Mouse (Mus musculus) macrophage (primary cell): ENCODE measurements around the gene Mrs2. TPM values are rescaled to one million over a fixed set of nuclear protein-coding genes. Genes with fewer than 3 reads are reported as not detected.
"Not testable (repeated sequence)": the region's sequence is repeated elsewhere in the genome, so short reads cannot be mapped to it uniquely, and the experiment has no call there.

Experiments used
- H3K27ac ChIP-seq: fragments of 350-480 bp; formaldehyde crosslinking; 2 replicates; pipeline ENCODE4 v1.9.0; 2021
- H3K36me3 ChIP-seq: fragments of 350-480 bp; formaldehyde crosslinking; 2 replicates; pipeline ENCODE4 v1.9.0; 2021; ENCODE audit errors: inconsistent target
- H3K4me3 ChIP-seq: fragments of 350-480 bp; formaldehyde crosslinking; 2 replicates; pipeline ENCODE4 v1.9.0; 2021; ENCODE audit errors: inconsistent target
- H3K79me2 ChIP-seq: fragments of 350-480 bp; formaldehyde crosslinking; 2 replicates; pipeline ENCODE4 v1.9.0; 2021; ENCODE audit errors: inconsistent target
- WGBS: methylation state at CpG from one replicate; pipeline ENCODE4 v1.1.7; 2026; ENCODE audit warnings: inconsistent platforms; ENCODE audit not compliant: missing documents; 5-methylcytosine and 5-hydroxymethylcytosine counted together
- polyA plus RNA-seq: library from polyadenylated mRNA; stranded (reverse); fragments of 250-400 nt; gene quantifications from 3 replicates; pipeline ENCODE4 v1.2.4, GENCODE M21; 2018; ENCODE audit warnings: inconsistent platforms

Mrs2 gene
- polyA plus RNA-seq, 1 experiment from 2014 or later = 13.4 TPM

DNA sequence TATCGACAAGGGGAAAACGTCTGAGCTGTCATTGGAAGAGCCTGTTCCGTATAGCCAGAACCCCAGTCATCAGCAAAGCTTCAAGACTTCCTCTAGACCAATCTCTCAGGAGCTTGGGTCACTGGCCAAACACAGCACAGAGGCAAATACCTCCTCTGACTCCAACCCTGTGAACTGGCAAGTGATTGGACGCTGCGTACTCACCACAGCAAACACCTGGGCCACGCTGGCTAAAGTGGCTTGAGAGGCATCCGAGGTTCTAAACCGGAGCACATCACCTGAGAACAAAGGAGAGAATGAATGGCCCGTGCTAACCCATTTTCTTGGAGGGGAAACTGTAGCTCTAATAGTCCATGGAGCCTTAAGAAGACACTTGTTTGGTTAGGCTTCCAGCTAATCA is 1.9 kb downstream of the Mrs2 start:
- Histone ChIP-seq H3K4me3 (no peak overlapping the region), H3K36me3 (0 out of 2 replicates have a peak, but pooled peaks cover 5% of the 10 kb centered on the region), H3K79me2 (peaks cover 23% of the 10 kb centered on the region), H3K27ac (no peak overlapping the region)
- 97% methylated on average over 9 of the region's 9 CpGs for WGBS

DNA sequence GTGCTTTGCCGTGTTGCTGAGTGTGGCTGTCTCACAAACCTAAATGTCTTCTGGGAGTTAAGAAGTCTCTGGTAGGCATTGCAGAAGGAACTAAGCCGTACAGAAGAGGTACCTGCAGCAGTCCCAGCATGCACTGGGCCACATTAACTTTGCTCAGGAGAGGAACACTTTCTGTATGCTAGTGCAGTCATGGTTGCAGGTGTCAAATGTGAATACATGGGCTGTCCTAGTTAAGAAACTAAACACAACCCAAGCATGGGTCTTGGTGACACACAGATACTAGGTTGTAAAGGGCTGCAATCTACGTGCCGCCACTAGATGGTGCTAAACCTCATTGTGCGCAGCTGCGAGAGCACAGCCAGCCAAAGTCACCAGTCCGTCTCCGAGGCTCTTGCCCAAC is 13.1 kb downstream of the Mrs2 start:
- Histone ChIP-seq H3K36me3 (peaks cover 19% of the 10 kb centered on the region), H3K79me2 (peaks cover 5% of the 10 kb centered on the region; the same call in 1 of the 2 replicates), H3K4me3 (no peak overlapping the region), H3K27ac (no peak overlapping the region)
- 97% methylated on average over 2 of the region's 8 CpGs for WGBS

DNA sequence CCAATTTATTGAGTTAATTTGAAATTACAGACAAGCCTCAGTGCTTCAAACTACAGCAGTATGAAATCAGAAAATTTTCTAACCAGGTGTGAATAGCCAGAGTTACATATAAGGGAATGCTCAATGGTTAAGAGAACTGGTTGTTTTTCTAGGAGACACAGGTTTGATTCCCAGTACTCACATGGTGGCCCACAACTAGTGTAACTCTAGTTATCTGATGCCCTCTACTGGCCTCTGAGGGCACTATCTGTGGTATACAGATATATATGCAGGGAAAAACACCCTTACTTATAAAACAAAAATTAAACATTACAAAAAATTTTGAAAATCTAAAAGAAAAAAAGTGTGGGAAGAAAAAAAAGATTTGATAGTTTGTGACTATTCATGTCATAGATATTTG is 17.2 kb downstream of the Mrs2 start:
- peaks cover 5% of the 10 kb centered on the region; the same call in 1 of the 2 replicates for H3K79me2 ChIP-seq
- no peak overlapping the region for H3K27ac ChIP-seq
- no peak overlapping the region for H3K4me3 ChIP-seq
- H3K36me3 ChIP-seq = peaks cover 59% of the 10 kb centered on the region

DNA sequence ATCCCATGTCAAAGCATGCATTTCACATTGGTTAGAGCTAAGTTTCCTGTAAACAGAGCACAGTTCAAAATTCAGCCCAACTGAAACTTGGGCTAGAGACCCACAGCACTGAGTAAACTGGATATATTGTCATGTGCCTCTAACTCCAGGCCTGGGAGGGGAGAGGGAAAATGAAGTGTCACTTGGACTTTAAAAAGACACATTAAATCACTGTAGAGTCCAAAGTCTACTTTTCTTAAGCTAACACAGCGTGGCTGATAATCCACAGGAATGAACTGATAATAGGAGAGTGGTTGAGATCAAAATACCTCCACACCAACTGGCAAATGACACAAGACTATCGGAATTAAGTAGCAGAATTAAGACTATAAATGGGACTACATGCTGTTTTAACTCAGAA is 20.6 kb downstream of the Mrs2 start:
- Histone ChIP-seq H3K79me2 (no peaks in the 10 kb centered on the region), H3K27ac (no peak overlapping the region), H3K4me3 (no peak overlapping the region), H3K36me3 (peaks cover 87% of the 10 kb centered on the region)
- WGBS = 87% methylated on average over 2 of the region's 2 CpGs

DNA sequence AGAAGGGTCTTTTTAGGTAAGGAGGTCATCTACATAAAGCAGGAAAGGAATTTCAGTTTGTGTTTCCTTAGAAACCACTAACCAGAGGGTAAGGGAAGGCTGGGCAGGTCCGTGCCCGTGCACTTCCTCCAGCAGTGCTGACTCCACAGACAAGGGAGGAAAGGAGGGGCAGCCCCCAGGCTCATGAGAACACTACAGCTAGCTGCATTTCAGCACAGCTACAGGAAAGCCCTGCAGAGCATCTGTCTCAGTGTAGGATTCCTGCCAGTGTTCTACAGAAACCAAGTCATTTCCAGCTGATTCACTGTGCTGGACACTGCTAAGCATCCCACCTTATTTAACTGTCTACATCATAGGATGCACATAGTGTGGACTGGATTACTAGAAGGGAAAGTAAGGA is 27.0 kb downstream of the Mrs2 start:
- no peak overlapping the region for H3K27ac ChIP-seq
- peaks cover 53% of the 10 kb centered on the region for H3K36me3 ChIP-seq
- H3K79me2 ChIP-seq = no peaks in the 10 kb centered on the region
- H3K4me3 ChIP-seq = no peak overlapping the region
- 9% methylated on average over 2 of the region's 2 CpGs for WGBS

DNA sequence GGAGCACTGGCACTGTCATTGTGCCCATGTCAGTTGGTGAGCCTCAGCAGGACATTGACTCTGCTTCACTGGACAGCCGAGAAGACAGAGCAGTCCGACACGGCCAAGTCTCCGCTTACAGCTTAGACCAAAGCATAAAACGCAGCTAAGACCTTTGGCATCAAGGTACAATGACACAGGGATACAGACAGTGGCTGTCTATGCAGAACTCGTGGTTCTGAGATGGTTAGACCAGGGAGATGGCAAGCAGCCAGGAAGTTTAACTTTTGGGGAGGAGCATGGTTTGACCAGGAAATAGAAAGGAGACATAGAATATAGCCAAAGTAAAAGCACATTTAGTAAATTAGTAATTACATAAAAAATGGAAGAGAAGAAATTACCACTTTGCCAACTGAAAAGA is 31.2 kb downstream of the Mrs2 start:
- H3K36me3 ChIP-seq = peaks cover 12% of the 10 kb centered on the region; the same call in 1 of the 2 replicates
- H3K4me3 ChIP-seq = no peak overlapping the region
- H3K79me2 ChIP-seq = no peaks in the 10 kb centered on the region
- no peak overlapping the region for H3K27ac ChIP-seq
- 67% methylated on average over 6 of the region's 6 CpGs for WGBS

DNA sequence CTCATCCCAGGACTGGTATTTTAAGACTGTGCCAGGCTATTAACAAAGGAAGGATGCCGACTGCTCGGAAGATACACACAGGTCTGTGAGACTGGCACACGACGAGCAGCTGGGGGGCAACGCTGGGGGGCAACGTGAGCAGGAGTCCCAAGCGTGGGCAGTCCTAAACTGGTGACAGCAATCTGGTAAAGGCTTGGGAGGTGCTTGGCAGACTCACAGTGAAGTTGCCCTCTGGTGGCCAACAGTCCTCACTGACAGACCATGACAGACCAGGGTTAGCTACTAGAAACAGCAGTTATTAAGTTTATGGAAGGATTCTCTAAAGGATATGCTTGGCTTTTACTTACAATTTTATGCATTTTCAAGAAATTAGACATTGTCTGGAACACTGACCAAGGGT is 31.8 kb downstream of the Mrs2 start:
- no peak overlapping the region for H3K27ac ChIP-seq
- H3K36me3 ChIP-seq = peaks cover 9% of the 10 kb centered on the region; the same call in 1 of the 2 replicates
- no peak overlapping the region for H3K4me3 ChIP-seq
- 42% methylated on average over 7 of the region's 7 CpGs for WGBS
- H3K79me2 ChIP-seq = no peaks in the 10 kb centered on the region

DNA sequence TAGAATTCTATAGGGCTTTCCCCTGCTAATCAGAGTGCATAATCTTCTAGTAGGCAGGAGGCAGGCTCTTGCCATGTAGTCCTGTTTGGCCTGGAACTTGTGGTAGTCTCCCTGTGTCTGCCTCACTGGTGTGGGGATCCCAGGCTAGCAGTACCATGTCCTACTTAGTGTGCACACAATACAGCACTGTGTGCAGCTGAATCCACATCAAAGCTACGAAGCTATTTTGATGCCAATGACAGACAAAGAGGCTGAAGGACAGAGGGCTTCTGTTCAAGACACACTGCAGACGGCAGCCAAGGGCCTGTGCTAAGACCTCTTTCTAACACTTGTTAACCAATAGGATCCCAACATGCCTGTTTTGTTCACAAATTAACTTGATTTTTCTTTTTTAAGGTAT is 34.7 kb downstream of the Mrs2 start:
- Histone ChIP-seq H3K4me3 (no peak overlapping the region), H3K36me3 (no peaks in the 10 kb centered on the region), H3K27ac (no peak overlapping the region), H3K79me2 (no peaks in the 10 kb centered on the region)
- WGBS = 100% methylated on average over 2 of the region's 2 CpGs

DNA sequence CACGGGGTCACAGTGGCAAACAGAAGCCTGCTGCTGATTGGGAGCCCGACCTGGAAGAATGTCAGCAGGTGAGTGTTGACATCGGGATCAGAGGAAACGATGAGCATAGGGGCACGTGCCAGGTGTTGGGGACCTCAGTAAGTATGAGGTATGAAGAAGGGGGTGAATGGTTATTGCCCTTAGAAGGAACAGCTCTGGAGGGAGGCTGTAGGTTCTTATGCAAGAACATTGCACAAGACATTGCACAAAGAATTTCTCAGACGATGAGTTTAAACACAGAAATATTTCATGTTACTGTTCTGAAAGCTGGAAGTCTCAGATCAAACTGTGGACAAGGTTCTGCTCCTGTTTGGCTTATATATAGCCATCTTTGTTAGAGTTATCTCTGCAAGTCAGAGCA is 39.1 kb downstream of the Mrs2 start:
- Histone ChIP-seq H3K27ac (no peak overlapping the region), H3K36me3 (no peaks in the 10 kb centered on the region)
- WGBS = 37% methylated on average over 6 of the region's 6 CpGs

DNA sequence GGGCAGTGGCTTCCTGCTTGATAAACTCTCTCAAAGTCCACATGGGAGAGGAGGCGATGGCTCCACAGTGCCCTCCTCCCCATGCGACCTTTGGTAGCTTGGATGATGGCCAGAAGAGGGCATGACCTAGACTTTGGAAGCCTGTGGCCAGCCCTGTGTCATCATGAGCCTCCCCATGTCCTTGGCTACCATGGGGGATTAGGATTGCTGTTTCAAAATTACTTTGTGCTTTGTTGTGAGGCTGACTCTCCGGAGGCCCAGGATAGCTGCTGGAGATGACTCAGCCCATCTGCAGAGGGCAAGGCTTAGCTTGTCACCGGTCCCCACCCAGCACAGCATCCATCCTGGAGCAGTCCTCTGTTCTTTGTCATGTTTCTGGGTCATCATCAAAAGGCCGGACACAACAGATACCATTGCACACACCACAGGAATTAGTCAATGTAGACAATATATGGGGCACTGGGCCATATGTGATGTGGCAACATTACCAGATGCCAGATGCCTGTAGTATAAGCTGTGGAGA is 42.3 kb downstream of the Mrs2 start:
- 80% methylated on average over 5 of the region's 5 CpGs for WGBS
- H3K4me3 ChIP-seq = no peak overlapping the region
- no peaks in the 10 kb centered on the region for H3K36me3 ChIP-seq
- no peak overlapping the region for H3K27ac ChIP-seq
- no peaks in the 10 kb centered on the region for H3K79me2 ChIP-seq

More for the DNA sequence above, 39.1 kb downstream of the Mrs2 start:
- Histone ChIP-seq H3K79me2 (no peaks in the 10 kb centered on the region), H3K4me3 (no peak overlapping the region)

DNA sequence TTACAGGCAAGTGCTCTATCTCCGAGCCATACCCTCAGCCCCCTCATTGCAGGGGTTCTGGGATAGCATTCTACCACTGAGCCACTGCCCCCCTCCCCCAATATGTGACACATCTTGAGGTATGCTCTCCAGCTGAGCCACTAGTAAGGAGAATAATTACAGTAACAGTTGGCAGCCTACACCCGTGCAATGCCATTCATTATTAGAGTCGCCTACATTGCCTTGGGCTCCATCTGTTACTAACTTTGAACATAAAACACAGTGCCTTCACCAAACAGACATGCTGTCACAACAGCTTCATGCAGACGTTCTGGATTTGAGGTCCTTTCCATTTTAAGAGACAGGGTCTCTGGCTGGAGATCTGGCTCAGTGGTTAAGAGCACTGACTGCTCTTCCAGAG is 43.8 kb downstream of the Mrs2 start:
- 96% methylated on average over 4 of the region's 4 CpGs for WGBS
- Histone ChIP-seq H3K36me3 (no peaks in the 10 kb centered on the region), H3K4me3 (no peak overlapping the region), H3K27ac (no peak overlapping the region), H3K79me2 (no peaks in the 10 kb centered on the region)

DNA sequence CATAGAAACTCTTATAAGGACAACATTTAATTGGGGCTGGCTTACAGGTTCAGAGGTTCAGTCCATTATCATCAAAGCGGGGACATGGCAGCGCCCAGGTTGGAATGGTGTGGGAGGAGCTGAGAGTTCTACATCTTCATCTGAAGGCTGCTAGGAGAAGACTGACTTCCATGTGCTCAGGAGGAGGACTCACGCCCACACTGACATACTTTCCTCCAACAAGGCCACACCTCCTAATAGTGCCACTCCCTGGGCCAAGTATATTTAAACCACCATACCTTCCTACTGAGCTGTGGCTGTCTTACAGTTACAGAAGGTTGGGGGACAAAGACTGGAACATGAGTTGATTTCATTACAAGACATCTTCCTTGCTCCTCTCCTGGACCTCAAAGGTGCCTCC is 48.4 kb downstream of the Mrs2 start:
- 92% methylated on average over 3 of the region's 3 CpGs for WGBS
- not testable (repeated sequence) for H3K79me2 ChIP-seq, H3K27ac ChIP-seq, H3K36me3 ChIP-seq, H3K4me3 ChIP-seq

DNA sequence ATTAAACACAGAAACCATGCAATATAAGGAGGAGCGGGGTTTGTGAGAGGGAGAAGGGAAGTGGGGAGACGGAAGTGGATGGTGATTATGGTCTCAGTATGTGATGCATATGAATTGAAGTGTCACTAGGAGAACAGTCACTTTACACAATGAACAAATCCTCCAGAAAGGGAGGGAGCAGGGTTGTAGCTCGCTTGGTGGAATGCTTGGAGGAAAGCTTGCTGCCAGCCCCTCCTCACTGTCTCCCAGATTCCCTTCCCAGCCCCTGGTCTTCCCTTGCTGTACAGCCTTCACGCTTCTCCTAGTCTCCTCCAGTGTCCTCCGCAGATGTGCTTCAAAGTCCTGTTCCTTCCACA is 54.4 kb downstream of the Mrs2 start:
- H3K36me3 ChIP-seq = no peaks in the 10 kb centered on the region
- no peaks in the 10 kb centered on the region for H3K79me2 ChIP-seq
- WGBS = 39% methylated on average over 5 of the region's 5 CpGs
- H3K27ac ChIP-seq = no peak overlapping the region
- H3K4me3 ChIP-seq = peak overlapping the region; percentile 44

DNA sequence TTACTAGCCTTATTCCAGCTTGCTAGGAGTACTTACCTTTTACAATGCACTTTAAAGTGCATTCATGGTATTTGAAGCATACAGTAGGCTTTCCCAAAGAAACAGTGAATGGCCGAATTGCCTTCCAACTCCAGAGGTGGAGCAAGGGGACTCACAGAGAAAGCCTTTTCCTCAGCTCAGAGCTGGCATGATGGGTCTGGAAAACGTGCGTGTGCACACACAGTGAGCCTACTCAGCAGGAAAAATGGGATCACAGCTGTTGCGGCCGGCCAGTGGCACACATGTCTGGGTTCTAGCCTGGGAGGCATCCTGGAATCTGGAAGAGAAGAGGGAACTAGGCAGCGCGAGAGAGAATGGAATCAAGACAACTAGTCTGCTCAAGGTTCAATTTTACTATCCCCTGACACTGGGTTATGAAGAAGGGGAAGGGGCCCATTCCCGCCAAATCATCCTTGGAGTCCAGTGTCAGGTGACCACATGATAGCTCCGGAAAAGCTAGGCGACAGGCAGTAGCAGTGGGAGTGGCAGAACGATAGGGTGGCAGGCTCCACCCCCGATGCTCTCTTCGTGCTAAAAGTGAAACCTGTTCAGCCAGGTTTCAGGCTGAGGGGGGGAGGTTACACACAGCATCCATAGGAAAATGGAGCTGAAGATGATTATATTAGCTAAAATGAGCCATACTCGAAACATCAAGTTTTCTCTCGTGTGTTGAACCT is 54.9 kb downstream of the Mrs2 start:
- Histone ChIP-seq H3K79me2 (no peaks in the 10 kb centered on the region), H3K27ac (no peak overlapping the region)
- WGBS = 11% methylated on average over 15 of the region's 15 CpGs

DNA sequence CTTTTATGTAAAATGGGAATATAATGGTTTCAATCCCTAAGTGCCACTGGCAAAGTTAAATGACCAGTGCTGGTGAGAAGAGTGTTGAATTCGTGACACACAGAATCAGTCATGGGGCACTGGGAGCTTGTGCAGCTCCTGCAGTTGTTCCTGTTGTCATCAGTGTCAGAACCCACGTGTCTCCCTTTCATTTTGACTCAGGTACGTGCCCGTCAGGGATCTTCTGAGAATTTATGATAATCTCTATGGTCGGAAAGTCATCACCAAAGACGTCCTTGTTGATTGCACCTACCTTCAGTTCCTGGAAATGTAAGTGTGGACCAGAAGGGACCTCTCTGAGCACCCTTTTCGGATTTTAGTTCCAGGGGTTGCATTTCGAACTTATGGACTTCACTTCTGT is 58.1 kb downstream of the Mrs2 start:
- 78% methylated on average over 7 of the region's 8 CpGs for WGBS

More for the DNA sequence above, 54.9 kb downstream of the Mrs2 start:
- H3K4me3 ChIP-seq = peak overlapping the region; percentile 44
- no peaks in the 10 kb centered on the region for H3K36me3 ChIP-seq

DNA sequence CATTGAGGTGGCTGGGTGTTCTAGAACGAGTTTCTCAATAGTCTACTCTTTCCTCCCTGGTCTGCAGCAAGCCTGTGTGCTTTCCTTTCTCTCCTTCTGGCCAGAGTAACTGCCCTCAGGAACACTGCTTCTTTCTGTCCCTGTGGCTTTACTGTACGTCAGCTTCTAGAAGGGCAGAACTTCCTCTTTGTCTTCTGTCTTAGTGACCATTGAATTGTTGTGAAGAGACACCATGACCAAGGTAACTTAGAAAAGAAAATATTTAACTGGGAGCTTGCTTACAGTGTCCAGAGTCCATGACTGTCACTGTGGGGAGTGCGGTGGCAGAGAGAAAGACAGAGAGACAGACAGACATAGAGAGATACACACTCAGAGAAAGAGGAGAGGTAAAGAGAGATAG is 60.1 kb downstream of the Mrs2 start:
- H3K79me2 ChIP-seq = no peaks in the 10 kb centered on the region
- WGBS = 35% methylated on average over 3 of the region's 3 CpGs
- no peak overlapping the region for H3K27ac ChIP-seq
- no peaks in the 10 kb centered on the region for H3K36me3 ChIP-seq
- H3K4me3 ChIP-seq = no peak overlapping the region

More for the DNA sequence above, 58.1 kb downstream of the Mrs2 start:
- H3K36me3 ChIP-seq = no peaks in the 10 kb centered on the region
- no peak overlapping the region for H3K4me3 ChIP-seq
- H3K27ac ChIP-seq = no peak overlapping the region
- H3K79me2 ChIP-seq = no peaks in the 10 kb centered on the region
